Mouse (Mus musculus): ENCODE measurements around the gene Sobp. TPM values are rescaled to one million over a fixed set of nuclear protein-coding genes. Genes with fewer than 3 reads are reported as not detected.

Gene Sobp
- total RNA-seq, 2 experiments from 2014 or later: 6.5 TPM

DNA sequence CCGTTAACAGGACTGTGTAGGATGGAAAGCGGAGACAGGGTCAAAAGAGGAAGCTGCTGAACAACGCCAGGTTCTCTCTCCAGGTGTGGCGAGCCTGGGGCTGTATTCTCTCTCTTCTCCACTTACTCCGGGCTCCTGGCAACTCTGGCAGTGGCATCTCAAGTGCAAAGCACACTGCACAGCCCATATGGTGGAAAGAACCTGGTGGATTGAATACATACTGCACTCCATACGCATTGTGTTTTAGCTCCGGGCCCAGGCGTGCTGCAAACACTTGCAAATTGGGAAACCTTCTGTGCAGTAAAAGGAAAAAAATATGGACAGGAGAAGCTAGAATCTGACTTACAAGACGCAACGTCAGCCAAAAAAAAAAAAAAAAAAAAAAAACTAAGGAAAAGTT lies 80.9 kb downstream of the Sobp start:
- DNase-seq (ENCODE audit: low spot score in 2 of 2): no peak

DNA sequence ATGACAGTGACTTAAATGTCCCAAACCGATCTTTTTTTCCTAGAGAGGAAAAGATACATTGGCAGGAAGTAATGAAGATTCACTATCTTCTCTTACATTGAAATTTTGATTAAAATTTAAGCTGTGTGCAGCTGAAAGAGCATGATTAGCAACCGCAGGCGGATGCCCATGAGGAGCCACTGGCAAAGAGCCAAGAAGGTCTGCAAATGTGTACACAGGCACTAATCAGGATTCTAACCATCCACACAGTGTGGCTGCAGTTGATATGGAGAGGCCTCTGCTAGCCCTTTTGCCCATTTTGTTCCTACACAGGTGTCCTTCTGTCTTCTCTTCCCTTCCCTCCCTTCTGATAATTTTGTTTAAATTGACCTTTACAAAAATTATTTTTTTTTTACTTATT lies 84.3 kb downstream of the Sobp start:
- DNase-seq (ENCODE audit: low spot score in 2 of 2): no peak

DNA sequence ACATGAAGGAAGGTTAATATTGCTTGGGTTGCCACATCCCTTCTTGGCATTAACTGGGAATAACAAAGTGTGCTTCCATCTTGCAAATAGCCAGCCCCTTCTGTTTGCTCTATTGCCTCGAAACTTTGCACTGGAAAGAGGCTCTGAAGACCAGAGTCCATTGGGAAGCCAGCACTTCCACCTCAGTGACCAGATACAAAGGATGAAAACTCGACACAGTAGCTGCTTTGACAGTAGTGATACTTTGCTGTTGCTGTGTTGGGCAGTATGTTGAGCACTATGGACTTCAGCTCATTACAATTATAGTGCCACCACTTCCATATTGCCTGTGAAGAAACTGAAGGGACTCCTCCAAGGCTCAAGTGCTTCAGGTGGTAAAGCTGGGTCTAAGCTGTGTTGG lies 86.9 kb downstream of the Sobp start:
- no peak for DNase-seq (ENCODE audit: low spot score in 2 of 2)

DNA sequence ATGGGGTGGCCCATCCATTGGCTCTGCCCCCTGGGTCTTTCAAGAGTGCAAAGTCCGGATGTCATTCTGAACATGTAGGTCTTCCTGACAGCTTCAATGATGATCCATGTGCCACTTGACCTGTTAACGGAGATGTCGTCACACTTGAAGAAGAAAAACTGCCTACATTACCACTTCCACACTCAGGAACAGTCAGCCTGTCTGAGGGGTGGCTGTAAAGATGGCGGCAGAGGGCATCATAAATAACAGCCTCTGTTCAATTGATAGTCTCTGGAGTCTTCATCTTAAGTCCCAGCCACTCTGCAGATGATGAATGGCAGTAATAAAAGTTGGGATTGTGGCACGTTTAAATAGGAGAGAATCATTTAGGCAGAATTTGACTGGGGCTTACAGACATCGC lies 87.4 kb downstream of the Sobp start:
- DNase-seq (ENCODE audit: low spot score in 2 of 2): no peak

DNA sequence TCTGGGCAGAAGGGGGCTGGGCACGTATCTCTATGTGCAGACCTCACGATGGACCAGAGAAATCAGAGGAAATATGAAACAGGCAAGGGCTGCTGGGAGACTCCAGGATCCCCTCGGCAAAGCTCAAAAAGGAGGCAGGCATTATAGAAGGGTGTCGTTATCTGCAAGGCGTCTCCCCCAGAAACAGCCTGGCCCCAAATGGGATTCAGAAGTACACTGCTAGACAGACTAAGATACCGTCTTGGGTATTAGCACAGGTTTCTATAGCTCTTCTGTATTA lies 90.3 kb downstream of the Sobp start:
- DNase-seq (ENCODE audit: low spot score in 2 of 2): no peak

DNA sequence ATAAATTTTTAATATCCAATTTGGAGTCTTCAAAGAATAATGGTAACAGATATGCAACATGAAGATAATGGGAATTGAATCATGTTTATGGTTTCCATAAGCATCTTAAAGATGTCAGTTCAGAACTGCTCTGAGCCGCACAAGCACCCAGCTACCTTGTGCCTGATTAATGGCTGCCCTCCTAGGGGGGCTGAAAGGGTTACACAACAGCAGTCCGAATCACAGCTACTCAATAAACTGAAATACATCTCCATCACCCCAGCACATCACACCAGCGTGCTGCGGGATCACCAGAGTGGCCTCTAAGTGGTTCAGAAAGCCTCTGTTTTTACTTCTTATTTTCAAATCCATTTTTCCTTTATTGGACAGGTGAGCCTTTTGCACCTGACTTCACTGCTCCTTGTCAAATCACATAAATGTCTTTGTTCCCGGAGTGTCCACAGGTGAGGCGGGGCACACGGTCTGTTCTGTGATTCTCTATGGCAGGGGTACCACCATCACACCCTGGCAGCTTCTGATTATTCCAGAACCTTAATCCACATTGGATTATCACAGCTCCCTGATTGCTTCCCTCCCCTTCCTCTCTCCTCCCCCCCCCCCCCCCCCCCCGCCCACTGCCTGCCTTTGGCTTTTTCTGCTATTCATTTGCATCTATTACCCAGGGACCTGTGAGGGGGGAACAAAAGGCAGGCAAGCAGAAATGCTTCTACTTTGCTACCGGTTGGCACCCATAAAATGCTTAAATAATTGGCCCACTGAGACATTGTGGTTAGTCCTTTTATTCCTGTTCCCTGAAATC lies 90.8 kb downstream of the Sobp start:
- DNase-seq (ENCODE audit: low spot score in 2 of 2): no peak

DNA sequence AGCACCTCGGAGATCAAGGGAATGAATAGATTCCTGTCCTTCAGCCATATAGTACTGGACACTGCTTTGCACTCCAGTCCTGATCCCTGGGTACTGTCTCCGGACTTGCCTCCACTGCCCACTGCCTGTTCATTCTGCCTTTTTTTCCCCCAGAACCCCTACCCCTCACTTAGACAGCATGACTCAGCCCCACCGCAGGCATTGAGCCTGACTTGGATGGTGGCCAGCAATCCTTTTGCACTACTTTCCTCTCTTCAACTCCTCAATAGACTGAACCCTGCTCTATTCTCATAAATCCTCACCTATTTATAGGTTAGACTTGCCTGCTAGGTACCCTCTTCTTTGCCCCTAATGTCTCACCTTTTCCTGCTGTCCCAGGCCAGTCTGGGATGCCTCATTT lies 93.0 kb downstream of the Sobp start:
- DNase-seq (ENCODE audit: low spot score in 2 of 2): no peak

DNA sequence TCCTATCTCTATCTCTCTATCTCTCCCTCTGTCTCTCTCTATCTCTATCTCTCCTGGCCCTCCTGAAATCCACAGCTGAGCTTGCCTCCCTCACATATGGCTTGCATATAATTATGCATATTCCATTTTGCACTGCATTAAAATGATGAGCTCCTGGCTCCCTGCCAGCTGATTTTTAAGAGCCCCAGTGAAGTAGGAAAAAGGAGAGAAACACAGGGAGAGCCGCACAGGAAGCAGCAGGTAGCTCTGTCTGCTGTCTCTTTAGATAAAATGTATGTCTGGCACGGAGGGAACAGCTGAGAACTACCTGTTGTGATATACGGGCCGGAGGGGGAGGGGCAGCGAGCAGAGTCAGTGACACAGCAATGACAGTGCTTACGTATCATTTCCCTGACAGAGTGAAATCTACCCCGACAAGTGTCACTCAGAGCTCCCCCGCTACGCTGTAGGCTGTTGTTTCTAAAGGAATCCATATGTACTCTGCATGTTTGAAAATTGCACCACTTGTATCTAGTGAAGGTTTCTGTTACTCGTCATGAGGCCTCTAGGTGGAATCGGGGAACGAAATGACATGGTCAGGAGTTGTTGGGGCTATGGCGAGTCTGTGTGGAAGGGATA lies 98.7 kb downstream of the Sobp start:
- no peak for DNase-seq (ENCODE audit: low spot score in 2 of 2)

DNA sequence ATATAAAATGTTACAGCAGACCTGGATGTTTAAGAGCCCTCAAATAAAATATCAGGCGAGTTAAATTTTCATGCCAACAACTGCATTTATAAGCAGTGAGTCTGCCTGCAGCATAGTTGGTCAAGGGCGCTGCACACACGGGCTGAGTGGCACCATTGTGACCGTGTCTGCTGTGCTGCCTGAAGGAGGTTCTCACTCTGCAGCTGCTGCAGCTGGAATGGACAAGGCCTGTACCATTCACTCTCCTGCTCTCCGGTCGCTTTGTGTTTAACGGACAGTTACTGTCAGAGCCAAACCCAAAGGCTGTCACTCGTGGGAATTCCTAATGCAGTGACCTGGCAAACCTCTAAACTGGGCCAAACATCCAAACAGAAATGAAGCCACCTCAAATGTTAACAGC lies 101.0 kb downstream of the Sobp start:
- DNase-seq (ENCODE audit: low spot score in 2 of 2): no peak

DNA sequence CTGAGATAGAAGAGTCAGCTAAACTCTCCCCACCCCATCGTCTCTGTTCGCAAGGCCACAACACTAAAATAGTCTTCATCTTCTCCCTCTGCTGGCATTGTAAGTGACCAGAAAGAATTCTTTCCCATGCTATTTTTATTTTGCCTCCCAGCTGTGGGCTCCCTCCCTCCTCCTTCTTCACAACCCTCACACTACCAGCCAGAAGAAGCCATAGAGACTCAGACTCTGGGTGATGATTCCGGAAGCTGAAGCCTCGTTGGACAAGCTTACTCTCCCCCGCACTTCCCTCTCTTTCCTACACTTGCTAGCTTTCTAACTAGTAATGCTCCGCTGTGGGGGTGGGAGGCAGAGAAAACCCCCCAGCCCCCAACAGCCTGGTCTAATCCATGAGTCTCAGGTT lies 103.4 kb downstream of the Sobp start:
- no peak for DNase-seq (ENCODE audit: low spot score in 2 of 2)

DNA sequence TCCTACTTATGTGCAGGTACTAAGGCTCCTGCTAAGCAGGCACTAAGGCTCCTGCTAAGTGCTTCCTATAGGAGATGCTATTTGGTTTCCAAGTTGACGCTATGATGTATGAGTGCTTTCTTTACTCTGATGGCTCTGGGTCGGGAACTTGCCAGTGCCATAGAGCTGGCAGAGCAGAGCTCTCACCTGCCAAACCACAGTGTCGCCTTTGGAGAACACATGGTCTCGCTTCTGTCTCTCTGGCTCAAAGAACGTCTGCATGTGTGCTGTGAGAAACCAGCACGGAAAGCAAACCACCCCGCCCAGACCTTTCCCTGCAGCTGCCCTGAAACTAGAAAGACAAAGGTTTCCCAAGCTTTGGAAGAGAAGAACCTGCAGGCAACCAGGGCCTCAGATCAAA lies 109.0 kb downstream of the Sobp start:
- DNase-seq (ENCODE audit: low spot score in 2 of 2): no peak

DNA sequence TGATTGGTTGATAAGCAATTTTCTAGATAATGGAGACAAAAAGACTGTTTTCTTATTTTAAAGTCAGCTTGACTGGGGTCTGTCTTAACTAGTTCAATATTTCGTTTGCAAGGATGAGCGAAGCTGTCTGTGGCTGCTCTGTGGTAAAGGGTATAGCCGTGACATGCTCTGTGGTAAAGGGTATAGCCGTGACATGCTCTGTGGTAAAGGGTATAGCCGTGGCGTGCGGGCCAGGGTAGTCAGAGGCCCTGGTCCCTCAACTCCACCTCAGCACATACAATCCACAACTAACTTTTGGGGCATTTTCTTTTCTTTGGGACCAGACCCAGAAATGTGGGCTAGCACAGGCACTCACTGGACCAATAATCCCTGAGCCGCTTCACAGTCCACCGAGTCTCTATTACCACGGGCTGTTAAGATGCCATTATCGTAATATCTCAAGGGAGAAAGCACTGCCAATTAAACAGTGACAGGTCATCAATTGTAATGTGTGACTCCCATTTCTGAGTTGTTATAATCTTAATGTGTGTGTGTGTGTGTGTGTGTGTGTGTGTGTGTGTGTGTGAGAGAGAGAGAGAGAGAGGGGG lies 112.7 kb downstream of the Sobp start:
- no peak for DNase-seq (ENCODE audit: low spot score in 2 of 2)

DNA sequence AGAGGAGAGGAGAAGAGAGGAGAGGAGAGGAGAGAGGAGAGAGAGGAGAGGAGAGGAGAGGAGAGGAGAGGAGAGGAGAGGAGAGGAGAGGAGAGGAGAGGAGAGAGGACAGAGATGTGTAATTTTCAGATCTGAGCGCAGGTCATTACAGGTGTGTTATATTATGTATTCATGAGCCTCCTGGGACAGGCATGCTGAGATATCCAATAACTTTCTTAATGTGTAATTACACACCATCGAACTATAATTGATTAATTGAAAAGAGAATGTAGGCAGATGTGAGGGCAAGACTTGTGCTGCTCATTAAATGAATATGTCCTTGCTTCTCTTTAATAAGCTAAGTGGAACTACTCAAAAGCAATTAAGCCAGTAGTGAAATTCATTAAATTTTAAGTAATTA lies 118.9 kb downstream of the Sobp start:
- DNase-seq (ENCODE audit: low spot score in 2 of 2): no peak

DNA sequence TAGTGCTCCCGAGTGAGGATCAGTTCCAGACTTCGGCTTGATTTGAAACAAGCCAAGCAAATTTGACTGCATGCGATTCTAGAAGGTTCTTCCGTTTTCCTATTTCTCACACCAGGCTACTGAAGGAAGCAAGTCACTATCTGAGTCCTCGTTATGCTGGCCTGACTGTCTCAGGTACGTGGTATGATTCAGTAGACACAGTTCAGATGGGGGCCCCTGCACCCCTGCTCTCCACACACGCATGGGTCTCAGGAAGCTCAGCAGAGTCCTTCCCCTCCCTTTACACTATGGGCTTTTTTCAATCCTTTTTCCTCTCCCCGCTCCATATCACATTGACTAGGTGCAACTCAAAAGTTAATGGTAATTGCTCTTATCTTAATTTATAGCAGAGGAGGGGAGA lies 119.6 kb downstream of the Sobp start:
- DNase-seq (ENCODE audit: low spot score in 2 of 2): no peak

DNA sequence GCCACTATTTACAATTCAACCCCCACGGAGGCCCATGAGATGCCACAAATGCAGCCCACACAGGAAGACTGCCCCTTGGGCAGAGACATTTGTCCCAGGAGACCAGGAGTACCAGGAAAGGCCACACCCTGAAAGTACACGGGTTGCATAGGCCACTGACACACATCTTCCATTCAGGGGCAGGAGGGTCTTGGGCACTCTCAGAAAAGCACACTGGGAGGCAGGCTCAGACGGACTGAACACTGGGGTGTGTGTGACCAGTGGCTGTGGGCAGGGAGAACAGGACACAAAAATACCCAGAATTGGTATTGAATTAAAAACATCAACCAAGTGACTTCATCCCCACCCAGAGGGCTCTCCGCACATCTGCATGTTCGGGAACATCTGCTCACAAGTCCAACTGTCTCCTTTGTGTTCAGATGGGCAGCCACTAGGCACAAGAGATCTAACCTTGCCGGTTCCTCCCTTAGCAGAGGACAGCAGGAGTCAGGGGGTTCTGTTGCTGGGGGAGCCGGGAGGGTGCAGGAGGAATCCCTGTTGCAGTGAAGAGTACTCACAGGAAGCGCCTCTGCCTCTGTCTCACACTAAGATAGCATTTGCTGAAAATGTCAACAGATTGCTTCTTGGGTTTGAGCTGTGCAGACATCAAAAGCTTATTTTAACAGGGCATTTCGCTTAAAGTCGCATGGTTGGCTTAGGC lies 120.3 kb downstream of the Sobp start:
- no peak for DNase-seq (ENCODE audit: low spot score in 2 of 2)

DNA sequence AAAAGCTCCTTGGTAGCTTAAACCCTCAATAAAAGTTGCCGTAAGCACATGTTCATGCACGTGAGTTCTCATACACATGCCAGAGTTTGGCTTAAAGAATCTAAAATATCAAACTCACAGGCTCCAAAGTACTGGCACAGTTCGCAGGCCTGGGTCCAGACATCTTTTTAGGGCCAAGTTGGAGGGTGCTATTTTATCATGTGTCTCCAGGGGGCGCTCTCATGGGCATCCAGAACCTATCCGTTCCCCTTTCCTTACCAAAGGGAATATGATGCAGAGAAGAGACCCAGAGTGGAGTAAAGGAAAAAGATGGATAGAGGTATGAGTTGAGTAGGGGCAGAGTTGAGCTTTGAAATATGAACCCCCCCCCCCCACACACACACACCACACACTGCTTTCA lies 121.9 kb downstream of the Sobp start:
- no peak for DNase-seq (ENCODE audit: low spot score in 2 of 2)

DNA sequence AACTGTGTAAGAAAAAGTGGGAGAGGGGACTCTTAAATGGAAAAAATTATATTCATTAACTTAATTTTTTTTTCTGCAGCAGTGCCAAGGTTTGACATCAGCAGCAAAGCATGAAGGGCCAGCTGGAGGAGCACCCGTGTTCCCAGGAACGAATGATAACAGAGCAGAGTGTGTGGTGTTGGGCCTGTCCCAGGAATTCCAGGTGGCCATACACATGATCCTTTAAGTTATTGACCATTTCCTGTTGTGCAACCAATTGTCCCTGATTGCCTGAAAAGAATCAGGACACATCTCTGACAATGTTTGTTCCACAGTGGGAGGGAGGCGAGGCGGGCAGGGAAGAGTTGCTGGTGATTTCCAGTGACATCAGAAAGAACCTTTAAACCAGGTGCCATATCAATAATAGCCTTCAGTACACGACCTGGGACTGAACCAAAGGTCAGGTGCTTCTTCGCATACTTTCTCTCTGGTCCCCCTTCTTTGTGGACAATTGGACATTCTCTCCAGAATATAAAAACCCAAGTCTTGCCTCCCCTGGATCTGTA lies 126.5 kb downstream of the Sobp start:
- DNase-seq (ENCODE audit: low spot score in 2 of 2): no peak

DNA sequence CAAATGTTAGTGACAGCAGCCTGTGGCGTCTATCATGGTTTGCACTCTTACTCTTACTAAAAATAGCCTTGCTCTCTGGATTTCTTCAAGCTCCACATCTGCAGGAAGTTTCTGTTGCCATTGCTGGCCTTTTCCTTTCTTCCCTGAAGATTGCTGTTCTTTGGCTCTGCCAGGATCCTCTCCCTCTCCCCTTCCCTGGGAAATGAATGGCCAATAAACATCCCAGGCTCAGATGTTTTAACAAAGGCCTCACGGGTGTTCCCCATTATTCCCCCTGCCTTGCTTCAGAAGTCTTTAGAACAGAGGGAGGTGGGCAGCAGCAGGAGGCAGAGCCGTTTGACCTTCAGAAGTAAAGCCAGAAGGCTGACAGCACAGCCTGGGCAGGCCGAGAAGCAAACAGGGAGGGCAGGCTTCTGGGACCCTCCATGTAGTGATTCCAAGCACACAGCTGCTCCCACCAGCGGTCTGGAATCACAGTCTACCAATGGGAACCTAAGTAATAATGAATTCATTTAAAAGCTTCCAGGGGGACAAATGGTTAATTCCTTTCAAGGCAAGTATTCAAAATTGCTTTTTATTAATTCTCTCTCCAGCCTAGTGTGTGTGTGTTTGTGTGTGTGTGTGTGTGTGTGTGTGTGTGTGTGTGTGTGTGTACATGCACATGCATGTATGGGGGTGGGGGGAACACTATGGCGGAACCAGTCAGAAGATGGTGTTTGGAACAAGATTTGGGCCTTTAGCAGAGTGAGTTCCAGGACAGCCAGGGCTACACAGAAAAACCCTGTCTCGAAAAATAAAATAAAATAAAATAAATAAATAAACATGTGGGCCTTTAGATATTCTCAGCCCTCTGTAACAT lies 130.8 kb downstream of the Sobp start:
- DNase-seq (ENCODE audit: low spot score in 2 of 2): no peak

DNA sequence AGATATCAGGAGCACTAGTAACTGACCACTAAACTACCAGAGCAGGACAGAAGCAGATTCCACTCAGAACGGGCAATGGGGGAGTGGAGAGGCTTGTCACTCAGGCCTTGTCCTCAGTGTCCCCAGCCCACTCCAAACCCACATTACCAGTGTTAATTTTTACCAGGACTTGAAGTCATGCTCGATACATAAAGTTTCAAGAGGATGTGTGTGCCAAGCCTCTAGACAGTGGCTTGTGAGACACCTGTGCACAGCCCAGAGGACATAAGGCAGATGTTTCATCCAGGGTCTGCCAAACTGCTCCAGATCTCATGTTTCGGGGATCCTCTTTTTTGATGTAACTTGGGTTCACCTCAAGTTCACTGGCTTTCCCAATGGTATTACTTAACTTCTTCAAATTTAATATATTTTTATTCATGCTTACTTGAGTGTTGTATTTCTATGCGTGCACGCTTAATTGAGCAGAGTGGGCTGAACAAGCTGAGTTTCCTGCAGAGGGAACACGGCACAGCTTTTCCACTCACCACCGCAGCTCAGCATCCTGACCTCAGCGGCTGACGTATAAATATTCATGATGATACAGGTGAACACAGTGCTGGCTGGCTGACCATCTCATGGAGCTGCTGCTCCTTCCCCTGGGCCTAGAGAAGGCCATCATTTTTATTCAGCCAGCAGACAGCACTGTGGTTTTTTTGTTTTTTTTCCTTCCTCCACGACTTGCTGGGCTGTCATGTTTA lies 131.6 kb downstream of the Sobp start:
- DNase-seq (ENCODE audit: low spot score in 2 of 2): no peak

DNA sequence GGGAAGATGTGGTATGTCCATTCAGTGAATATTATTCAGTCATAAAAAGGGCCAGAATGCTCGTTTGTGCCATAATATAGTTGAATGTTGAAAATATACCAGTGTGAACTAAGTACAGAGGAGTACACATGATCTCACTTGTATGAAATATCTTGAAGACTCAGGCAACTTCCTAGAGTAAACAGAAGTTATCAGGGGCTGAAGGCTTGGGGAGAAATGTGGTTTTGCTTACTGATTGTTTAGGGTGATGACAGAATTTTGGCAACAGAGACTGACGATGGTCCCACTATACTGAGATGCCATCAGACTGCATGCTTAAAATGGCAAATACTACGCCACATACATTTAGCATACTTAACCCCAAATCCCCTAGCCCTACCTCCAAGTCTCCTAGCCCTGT lies 132.5 kb downstream of the Sobp start:
- no peak for DNase-seq (ENCODE audit: low spot score in 2 of 2)

DNA sequence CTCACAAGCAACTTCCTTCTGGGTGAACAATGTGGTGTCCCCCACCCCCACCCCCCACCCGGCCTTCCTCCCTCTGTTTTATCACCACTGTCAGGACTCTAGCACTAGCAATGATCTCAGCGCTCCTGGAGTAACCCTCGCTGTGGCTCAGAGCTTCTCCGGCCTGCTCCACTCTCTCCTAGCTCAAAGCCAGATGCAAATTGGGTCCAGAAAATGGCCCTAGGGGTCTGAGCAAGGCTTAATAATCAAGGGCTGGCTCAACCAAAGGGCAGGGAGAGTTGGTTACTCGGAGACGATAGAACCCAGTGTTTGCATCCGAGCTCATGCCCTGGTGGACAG lies 136.9 kb downstream of the Sobp start:
- no peak for DNase-seq (ENCODE audit: low spot score in 2 of 2)
